Mouse (Mus musculus): ENCODE data around the gene Fcho1. TPM values are rescaled to one million over a fixed set of nuclear protein-coding genes. Genes with fewer than 3 reads are reported as not detected.
"Not testable (repeated sequence)": the region's sequence is repeated elsewhere in the genome, so short reads cannot be mapped to it uniquely, and the experiment has no call there.

The Fcho1 gene
- total RNA-seq, 2 experiments from 2014 or later = 62.4 to 76.7 TPM

DNA sequence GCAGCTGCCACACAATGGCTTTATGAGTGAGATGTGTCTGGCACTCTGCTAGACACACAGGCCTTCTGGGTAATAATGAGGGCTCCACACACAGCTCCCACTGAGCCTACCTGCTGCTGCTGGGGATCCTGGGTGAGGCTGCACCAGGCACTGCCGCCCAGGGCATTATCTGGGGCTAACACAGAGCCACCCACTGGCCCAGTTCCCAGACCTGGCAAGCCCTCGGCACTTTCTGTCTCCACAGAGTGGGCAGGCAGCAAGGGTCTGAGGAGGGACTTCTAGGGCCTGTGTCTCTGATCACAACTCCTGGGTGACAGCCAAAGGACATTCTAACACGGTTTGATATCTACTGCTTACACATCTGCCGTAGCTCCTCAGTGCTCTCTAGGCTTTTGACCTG lies 6.3 kb downstream of the Fcho1 start:
- ATAC-seq (replicated peaks; ENCODE audit: poor library complexity, severe bottlenecking) = no peak

DNA sequence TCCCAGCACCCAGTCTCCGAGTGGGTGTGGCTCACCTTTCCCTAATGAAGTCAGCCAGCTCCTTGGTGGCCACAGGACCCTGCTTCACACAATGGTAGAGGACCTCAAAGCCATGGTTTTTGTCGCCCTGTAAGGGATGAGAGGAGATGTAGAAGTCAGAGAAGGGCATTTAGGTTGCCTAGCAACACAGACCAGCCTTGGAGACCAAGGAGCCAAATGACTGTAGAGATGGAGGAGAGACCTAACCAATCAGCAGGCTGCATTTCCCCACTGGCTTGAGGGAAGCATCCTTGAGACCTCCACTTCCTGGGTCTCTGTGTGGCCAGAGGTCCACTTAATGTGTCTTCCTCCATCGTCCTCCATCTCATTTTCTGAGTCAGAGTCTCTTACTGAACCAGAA lies 7.3 kb downstream of the Fcho1 start:
- no peak for ATAC-seq (replicated peaks; ENCODE audit: poor library complexity, severe bottlenecking)

DNA sequence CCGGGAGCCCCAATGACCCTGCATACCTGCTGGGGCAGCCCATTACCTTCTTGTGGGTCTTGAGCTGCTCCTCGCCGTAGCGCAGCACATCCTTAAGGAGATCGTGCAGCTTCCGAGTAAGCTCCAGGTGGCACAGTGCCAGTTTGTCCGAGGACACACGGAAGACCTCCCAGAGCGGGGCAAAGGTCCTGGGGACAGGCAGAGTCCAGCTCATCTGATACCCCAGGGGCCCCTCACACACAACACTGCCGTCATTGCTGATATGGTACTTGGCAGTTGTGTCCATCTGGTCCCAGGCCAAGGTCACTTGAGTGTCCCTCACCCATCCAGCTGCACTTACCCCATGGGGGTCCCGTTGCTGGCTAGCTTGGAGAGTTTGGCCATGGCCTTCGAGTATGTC lies 8.4 kb downstream of the Fcho1 start:
- no peak for ATAC-seq (replicated peaks; ENCODE audit: poor library complexity, severe bottlenecking)

DNA sequence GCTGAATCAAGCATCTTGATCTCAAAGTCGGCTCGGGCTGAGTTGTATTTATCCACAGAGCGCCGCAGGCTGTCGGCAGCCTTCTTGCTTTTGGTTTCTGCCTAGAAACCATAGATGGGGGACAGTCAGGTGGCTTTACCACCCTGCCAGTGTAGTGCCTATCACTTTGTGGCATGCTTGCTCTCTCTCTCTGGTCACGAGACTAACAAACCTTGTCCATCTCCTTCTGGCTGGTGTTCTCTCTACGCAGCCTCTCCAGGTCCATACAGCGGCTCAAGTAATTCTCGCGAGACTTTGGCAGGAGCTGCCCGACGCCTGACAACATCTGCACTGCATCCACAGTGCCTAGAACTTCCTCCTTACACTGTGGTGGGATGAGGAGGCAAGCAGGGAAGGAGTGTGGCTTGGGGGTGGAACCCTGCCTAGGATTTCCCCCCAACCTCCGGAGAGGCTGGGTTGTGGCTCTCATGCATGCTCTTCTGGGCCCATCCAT lies 8.9 kb downstream of the Fcho1 start:
- ATAC-seq (replicated peaks; ENCODE audit: poor library complexity, severe bottlenecking) = no peak

DNA sequence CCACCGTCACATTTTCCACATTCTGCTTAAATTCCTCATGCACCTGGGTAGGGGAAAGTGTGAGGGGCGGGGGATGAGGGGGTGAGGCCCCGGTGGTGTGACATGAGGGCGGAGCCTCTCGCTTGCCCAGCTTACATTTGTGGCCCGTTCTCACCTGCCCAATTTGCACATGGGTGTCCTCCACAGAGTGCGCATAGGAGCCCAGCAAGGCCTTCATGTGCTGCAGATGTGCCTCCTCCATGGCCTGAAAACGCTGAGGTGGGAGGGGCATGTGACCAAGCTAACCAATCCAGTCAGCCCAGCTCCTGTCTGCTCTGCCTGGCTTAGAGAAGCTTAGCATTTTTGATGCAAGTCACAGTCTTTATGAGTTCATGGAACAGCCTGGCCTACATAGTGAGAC lies 10.0 kb downstream of the Fcho1 start:
- ATAC-seq (replicated peaks; ENCODE audit: poor library complexity, severe bottlenecking) = no peak

DNA sequence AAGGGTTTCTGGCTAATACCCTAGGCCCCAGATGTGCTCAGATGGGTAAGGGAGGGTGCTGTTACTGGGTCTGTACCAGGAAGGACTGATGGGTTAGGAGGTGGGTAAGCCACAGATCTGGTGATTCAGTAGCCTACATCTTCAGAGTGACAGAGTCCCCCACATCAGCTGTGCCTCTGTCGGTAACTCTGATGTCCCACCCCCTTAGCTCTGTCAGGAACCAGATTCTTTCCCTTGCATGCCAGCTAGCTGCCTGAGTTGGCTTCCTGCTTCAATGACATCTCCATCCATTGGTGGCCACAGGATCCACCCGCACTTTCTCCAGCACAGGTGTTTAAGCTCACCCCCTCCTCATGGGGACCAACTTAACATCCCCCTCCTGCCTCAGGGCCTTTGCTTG lies 13.9 kb downstream of the Fcho1 start:
- ATAC-seq (replicated peaks; ENCODE audit: poor library complexity, severe bottlenecking) = no peak

DNA sequence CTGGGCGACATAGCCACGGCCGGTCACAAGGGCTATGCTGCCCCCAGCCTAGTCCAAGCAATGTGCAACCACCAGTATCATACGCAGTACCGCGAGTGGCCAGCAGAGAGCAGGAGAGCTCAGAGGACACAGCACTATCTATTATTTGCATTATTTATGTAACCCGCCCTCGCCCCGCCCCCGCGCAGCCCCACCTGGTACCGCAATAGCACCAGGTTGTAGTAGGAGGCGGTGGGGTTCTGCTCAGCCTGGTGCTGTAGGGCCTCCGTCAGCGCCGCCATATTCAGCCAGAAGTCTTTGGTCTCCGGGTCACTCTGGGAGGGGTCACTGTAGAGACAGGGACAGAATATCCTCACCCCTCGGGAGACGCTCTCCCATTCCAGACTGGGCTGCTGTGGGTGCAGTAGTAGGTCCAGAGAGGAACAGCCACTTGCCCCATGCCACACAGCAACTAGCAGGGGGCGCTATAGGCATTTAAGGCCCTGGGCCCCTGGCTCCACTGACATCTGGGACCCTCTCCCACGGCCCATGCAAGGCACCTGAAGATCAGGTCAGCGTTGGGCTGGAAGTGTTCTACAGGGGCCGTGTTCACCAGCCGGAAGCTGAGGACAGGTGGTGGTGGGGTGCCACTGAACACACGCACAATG lies 15.6 kb downstream of the Fcho1 start:
- ATAC-seq (replicated peaks; ENCODE audit: poor library complexity, severe bottlenecking) = peak; percentile 75

DNA sequence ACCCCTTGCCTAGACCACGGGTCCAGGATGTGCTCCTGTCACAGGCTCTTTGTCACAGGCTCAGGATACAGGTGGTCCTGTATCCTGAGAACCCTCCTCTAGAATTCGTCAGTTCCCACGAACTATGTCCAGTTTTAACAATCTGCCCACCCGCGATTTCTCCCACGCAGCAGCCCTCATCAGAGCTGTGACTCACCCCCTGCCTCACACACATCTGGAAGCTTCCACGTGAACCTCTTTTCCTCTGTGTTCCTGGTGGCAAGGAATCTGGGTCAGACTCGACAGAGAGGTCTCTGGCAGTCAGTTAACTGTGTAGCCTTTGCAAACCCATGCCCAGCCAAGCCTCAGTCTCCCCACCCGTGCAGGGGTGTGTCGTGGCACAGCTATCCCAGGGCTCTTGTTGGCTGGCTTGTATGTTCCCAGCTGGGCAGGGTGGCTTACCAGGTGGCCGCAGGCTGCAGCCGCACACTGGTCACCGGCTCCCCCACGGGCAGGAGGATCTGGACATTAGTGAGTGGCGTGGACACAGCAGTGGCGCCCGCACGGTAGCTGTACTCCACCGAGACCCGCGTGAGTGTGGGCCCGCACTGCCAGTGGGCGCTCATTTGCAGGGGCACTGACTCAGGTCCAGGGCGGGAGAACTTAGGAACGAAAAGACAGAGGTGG lies 16.2 kb downstream of the Fcho1 start:
- no peak for ATAC-seq (replicated peaks; ENCODE audit: poor library complexity, severe bottlenecking)

DNA sequence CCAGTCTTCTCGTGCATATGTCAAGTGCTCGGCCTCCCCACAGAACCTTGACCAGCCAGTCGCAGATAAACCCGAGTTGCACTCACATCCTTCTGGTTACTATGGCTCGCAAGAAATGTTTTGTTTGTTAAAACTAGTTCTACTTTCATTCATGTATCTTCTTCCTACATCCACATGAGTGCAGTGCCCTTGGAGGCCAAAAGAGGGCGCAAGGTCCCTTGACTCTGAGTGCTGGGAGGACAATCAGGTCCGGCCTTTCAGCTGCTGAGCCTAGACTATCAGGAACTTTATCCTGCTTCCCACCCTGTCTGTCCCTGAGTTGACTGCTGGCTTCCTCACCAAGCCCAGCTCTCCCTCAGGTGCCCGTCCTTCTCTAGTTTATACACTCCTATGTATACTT lies 17.6 kb downstream of the Fcho1 start:
- ATAC-seq (replicated peaks; ENCODE audit: poor library complexity, severe bottlenecking) = peak; percentile 70

DNA sequence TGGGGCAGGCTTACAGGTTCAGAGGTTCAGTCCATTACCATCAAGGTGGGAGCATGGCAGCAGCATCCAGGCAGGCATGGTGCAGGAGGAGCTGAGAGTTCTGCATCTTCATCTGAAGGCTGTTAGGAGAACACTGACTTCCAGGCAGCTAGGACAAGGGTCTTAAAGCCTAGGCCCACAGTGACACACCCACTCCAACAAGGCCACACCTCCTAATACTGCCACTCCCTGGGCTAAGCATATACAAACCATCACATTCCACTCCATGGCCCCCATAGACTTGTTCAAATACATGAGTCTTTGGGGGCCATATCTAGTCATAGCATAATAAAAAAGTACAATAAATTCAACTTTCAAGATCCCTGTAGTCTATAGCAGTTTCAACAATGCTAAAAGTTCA lies 22.1 kb downstream of the Fcho1 start:
- not testable (repeated sequence) for ATAC-seq (replicated peaks; ENCODE audit: poor library complexity, severe bottlenecking)

DNA sequence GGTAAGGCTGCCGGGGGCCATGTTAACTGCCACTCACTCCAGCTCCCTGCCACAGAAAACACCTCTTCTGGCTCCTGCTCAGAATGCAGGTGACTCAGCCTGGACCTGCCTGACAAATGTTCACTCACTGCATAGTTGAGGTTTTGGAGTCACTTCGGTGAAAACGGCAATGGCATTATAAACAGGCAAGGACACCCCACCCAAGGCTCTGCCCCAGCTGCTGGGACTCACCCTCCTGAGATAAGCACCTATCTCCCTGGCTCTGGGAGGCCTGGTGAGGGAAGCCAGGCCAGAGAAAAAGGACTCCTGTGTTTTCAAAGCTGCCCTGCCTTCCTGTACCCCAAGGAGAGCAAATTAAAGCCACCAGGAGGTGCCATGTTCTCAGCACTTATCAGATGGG lies 22.6 kb downstream of the Fcho1 start:
- no peak for ATAC-seq (replicated peaks; ENCODE audit: poor library complexity, severe bottlenecking)

DNA sequence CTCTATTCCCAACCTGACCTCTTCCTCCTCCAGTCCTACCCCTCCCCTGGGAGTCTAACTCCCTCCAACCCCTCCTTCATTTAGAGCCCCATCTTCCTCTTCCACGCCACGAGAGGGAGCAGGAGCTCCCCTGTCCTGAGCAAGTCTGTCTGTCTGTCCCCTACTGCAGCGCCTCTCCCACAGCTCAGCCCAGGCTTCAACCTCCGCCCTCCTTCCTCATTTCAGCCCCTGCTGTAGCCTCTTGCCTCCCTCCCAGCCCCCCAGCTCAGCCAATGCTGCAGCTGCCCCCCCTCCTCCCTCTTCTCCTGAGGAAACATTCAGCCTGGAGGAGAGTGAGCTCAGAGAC lies 23.5 kb downstream of the Fcho1 start:
- peak; percentile 76 for ATAC-seq (replicated peaks; ENCODE audit: poor library complexity, severe bottlenecking)

DNA sequence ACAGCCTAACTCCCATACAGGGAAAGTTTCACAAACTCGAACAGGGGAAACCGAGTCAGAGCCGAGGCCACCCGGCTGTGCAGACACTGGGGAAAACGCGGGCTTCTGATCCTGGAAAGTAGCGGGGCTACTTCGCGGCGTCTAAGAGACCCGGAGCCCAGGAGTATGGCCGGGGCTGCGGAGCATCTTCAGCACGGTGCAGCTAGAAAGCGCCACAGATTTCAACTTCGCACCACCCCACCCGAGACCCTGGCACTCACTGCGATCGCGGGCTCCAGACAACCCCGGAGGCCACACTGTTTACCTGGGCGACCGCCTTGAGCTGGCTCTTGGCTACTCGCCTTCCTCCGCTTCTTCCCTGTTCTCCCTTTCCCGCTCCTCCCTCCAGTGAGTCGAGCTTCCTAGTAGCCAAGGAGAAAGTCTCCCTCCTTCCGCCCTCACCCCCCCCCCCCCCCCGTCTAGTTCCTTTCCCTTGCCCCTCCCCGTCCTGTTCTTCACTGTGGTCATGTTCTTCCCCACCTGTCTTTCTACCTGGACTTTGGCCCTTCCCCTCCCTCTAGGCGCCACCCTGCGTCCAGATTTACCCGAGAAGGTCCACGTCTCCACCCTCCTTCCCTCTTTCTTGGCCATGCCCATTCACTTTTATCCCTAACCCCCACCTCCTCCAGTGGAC lies 24.0 kb downstream of the Fcho1 start, which contains the start of gene B3gnt3:
Gene B3gnt3, minus strand, starts transcription at position 376 of the 673 bp plus-strand sequence.
- peak; percentile 17; the same call in 1 of the 2 replicates for ATAC-seq (replicated peaks; ENCODE audit: poor library complexity, severe bottlenecking)

DNA sequence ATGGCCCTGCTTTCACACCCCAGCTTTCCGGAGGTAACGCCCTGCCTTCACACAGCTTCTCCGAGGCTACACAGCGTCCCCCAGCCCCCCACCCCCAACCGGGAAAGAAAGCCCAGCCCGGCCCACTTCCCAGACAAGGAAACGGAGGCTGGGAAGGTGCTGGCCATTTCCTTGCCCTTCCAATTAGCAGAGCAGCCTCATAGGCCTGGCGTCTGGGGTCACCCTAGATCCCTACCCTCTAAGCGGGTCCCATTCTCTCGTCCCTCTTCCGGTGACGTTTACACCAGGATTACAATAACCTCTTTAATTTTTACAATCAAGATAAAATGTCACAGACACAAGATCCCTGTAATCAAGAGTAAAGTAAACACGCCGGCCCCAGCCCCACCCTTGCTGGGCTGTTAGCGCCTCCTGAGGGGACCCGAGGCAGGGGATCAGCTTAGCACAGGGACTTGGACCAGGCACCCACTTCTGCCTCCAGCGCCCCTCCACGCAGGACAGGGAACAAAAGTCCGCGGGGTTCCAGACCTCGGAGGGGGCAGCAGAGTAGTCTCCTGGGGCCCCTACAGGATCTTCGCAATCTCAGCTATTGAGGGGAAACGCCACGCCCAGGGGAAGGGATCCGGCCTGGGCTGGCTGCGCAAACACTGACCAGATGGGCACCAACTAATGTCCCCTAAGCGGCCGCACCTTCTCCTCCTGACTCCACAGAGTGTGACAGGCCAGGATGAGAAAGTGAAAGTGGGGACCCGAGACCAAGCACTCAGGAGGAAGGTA lies 24.8 kb downstream of the Fcho1 start:
- ATAC-seq (replicated peaks; ENCODE audit: poor library complexity, severe bottlenecking) = peak; percentile 47

DNA sequence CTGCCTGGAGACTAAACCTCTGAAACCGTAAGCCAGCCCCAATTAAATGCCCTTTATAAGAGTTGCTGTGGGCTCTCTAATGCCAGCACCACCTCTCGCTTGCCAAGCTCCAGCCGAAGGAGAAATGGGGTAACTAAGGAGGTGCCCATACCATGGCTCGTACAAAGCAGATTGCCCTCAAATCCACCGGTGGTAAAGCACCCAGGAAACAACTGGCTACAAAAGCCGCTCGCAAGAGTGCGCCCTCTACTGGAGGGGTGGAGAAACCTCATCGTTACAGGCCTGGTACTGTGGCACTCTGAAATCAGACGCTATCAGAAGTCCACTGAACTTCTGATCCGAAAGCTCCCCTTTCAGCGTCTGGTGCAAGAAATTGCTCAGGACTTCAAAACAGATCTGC lies 30.1 kb downstream of the Fcho1 start:
- not testable (repeated sequence) for ATAC-seq (replicated peaks; ENCODE audit: poor library complexity, severe bottlenecking)

DNA sequence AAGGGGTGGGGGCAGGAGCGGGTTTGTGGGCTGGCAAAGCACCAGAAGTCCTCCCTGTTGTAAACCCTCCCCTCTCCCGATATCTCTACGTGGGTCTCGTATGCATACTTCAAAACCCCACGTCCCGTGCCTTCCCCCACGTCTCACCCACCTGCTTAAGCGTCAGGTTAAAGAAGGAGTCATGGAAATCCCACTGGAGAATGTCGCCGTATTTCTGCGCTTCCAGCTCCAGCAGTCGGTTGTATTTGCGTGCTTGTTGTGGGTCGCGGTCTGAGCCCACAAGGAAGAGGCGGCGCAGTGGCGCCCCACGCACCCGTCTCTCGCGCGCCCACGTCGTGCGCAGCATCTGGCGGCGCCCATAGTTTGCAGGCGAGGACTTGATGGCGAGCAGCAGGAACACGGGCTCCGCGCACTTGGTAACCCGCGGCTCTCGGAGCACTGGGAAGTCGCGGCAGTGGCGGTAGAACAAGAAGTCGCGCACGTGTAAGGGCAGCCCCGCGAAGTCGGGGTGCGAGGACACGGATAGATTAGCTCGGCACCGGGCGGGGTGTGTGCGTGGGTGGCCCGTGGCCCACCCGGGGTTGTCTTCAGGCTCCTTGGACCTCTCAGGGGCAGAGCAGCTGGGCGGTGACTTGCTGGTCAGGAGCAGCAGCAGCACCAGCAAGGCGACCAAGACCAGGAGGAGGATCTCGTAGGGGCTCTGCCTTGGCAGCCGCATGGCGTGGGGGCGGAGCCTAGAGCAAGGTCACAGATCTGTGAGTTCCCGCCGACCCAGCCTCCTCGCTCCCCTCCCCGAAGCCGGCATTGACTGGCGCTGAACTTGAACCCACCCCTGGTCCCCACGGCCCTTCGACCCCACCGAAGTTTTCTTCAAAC lies 32.1 kb downstream of the Fcho1 start:
- peak; percentile 28 for ATAC-seq (replicated peaks; ENCODE audit: poor library complexity, severe bottlenecking)

DNA sequence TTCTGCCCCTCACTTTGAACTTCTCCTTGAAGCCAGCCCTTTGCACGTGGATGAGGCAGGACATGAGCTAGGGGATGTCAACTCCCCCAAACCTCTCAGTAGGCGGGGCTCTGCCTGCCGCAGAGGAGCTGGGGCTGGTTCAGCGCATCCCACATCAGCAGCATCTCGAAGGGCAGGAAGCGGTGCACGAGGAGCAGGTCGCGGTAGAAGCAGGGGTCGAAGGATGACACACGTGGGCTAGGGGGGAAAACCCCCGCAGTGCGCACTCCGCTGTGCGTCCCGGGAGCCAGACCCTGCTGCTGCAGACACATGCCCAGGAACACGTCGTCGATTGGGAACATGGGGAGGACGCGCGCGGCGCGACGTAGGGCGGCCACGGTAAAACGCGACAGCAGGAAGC lies 33.0 kb downstream of the Fcho1 start:
- peak; percentile 41 for ATAC-seq (replicated peaks; ENCODE audit: poor library complexity, severe bottlenecking)

DNA sequence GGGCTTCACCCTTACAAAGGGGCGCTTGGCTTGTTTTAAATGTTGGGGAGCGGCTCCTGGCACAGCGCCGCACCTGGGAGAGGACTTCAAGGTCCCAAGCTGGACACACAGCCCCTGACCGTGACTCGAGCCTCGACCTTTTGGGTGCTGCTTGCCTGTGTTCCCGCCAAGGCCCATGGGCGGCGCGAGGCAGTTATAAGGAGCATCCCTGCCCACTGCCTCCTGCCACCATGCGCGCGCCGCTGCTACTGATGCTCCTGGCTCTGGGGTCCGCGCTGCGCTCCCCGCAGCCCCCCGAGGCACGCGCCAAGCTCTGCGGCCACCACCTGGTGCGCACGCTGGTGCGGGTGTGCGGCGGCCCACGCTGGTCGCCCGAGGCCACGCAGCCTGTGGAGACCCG lies 36.5 kb downstream of the Fcho1 start, which contains the start of gene Insl3:
Gene Insl3, plus strand, starts transcription at position 187 of the 400 bp plus-strand sequence.
- no peak for ATAC-seq (replicated peaks; ENCODE audit: poor library complexity, severe bottlenecking)

DNA sequence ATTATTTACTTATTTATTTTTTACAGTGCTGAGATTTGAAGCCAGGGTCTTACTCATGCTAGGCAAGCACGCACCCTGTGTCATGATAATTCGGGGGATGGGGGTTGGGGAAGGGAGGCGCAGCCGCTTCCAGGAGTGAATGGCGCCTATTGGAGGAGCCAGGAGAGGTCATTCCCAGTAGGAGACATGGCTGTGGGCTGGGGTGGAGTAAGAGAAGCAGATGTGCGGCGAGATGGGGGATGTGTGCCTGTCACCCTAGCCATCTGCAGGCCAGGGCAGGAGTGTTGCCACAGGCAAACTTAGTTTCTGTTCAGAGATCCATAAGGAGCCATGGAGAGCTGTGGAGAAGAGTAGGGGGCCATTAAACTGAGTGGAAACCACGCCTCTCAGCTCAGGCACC lies 37.9 kb downstream of the Fcho1 start:
- no peak for ATAC-seq (replicated peaks; ENCODE audit: poor library complexity, severe bottlenecking)
